Mouse (Mus musculus) liver, postnatal 0 days (tissue): Measurements from ENCODE around the gene Meis2. TPM values are rescaled to one million over a fixed set of nuclear protein-coding genes. Genes with fewer than 3 reads are reported as not detected.
A peak's percentile ranks its signal among the peaks of the same experiment; 100 is the strongest.

Experiments
- ATAC-seq: fragments of 200-750 bp; cut with Nextera tagmentation; 2 replicates; pipeline ENCODE4 v1.8.0; 2017; ENCODE audit warnings: mild to moderate bottlenecking, moderate library complexity
- DNase-seq: peaks from one replicate; pipeline ENCODE4 v3.0.0-alpha.2; 2016
- H3K27ac ChIP-seq: fragments of 300-500 bp; sonication (generic); 2 replicates; pipeline ENCODE4 v1.5.1; 2014; ENCODE audit warnings: antibody characterized with exemption, moderate library complexity, mild to moderate bottlenecking, low read depth
- H3K27me3 ChIP-seq: fragments of 300-500 bp; sonication (generic); 2 replicates; pipeline ENCODE4 v1.6.1; 2014; ENCODE audit warnings: low read length, control low read depth, mixed read lengths; ENCODE audit not compliant: insufficient read depth
- H3K36me3 ChIP-seq: fragments of 300-500 bp; sonication (generic); replicated peaks from 2 replicates; pipeline ENCODE4 v1.6.1; 2014; ENCODE audit warnings: mild to moderate bottlenecking, control low read depth, low read length, moderate library complexity, mixed read lengths; ENCODE audit not compliant: insufficient read depth
- H3K4me1 ChIP-seq: fragments of 300-500 bp; sonication (generic); 2 replicates; pipeline ENCODE4 v1.6.1; 2014; ENCODE audit warnings: antibody characterized with exemption, mild to moderate bottlenecking, control low read depth; ENCODE audit not compliant: insufficient read depth
- H3K4me2 ChIP-seq: fragments of 300-500 bp; sonication (generic); 2 replicates; pipeline ENCODE4 v1.6.1; 2014; ENCODE audit warnings: low read depth, mild to moderate bottlenecking, low read length, moderate library complexity, mixed read lengths
- H3K4me3 ChIP-seq: fragments of 300-500 bp; sonication (generic); 2 replicates; pipeline ENCODE4 v1.5.1; 2014; ENCODE audit warnings: low read depth, low read length
- H3K9ac ChIP-seq: fragments of 300-500 bp; sonication (generic); replicated peaks from 2 replicates; pipeline ENCODE4 v1.6.1; 2014; ENCODE audit warnings: mild to moderate bottlenecking, moderate library complexity
- H3K9me3 ChIP-seq: fragments of 300-500 bp; sonication (generic); 2 replicates; pipeline ENCODE4 v1.6.1; 2016; ENCODE audit warnings: mild to moderate bottlenecking, control low read depth, low read length, mixed read lengths
- CTCF ChIP-seq: sonication (generic); IDR thresholded peaks from 2 replicates; pipeline ENCODE4 v1.5.1; 2016; ENCODE audit warnings: antibody characterized with exemption, low read depth
- EP300 ChIP-seq: IDR thresholded peaks from 2 replicates; pipeline ENCODE4 v1.6.1; 2016; ENCODE audit warnings: antibody characterized with exemption, low read depth, mild to moderate bottlenecking
- WGBS: fragments of 180-500 bp; shearing (Covaris S2); extraction: QIAGEN DNeasy Blood & Tissue Kit; methylation state at CpG from one replicate; pipeline ENCODE4 v1.1.7; 2014; ENCODE audit not compliant: insufficient replicate concordance; 5-methylcytosine and 5-hydroxymethylcytosine counted together
- polyA plus RNA-seq: library from polyadenylated mRNA; unstranded; fragments of >200 nt; fragmentation: Nextera tagmentation; extraction: Ambion mirVana; gene quantifications from 2 replicates; pipeline ENCODE4 v1.2.1, GENCODE M21; 2015

The Meis2 gene
- polyA plus RNA-seq, 1 experiment from 2014 or later, result 2.0 TPM

GRCm38 (mm10) chr2:115901007-115901406, 164.6 kb downstream of the Meis2 start:
- no peaks in the 10 kb centered on the region for H3K9me3 ChIP-seq
- ATAC-seq, result no peak
- no peak overlapping the region for H3K4me2 ChIP-seq
- DNase-seq, result no peak
- no peaks in the 10 kb centered on the region for H3K4me1 ChIP-seq
- no peaks in the 10 kb centered on the region for H3K36me3 ChIP-seq
- H3K9ac ChIP-seq, result no peak overlapping the region
- no peak overlapping the region for H3K4me3 ChIP-seq
- no peak overlapping the region for H3K27ac ChIP-seq
- 79% methylated on average over 6 of the region's 6 CpGs for WGBS
- H3K27me3 ChIP-seq, result no peaks in the 10 kb centered on the region
- TF ChIP-seq EP300 (no peak), CTCF (no peak)

GRCm38 (mm10) chr2:115897559-115897958, 168.1 kb downstream of the Meis2 start:
- H3K27me3 ChIP-seq, result no peaks in the 10 kb centered on the region
- no peak overlapping the region for H3K9ac ChIP-seq
- DNase-seq, result no peak
- no peak overlapping the region for H3K4me3 ChIP-seq
- TF ChIP-seq CTCF (no peak), EP300 (no peak)
- H3K4me2 ChIP-seq, result no peak overlapping the region
- WGBS, result 75% methylated on average over 5 of the region's 5 CpGs
- no peak for ATAC-seq
- no peaks in the 10 kb centered on the region; the same call in 1 of the 2 replicates for H3K4me1 ChIP-seq
- H3K27ac ChIP-seq, result no peak overlapping the region
- H3K9me3 ChIP-seq, result no peaks in the 10 kb centered on the region
- H3K36me3 ChIP-seq, result no peaks in the 10 kb centered on the region

GRCm38 (mm10) chr2:115897001-115897400, 168.6 kb downstream of the Meis2 start:
- H3K4me2 ChIP-seq, result no peak overlapping the region
- no peak for TF ChIP-seq CTCF
- WGBS, result 42% methylated on average over 2 of the region's 2 CpGs
- no peak overlapping the region for H3K4me3 ChIP-seq
- H3K4me1 ChIP-seq, result no peaks in the 10 kb centered on the region; the same call in 1 of the 2 replicates
- no peaks in the 10 kb centered on the region for H3K27me3 ChIP-seq
- DNase-seq (no peak), ATAC-seq (no peak)
- no peak overlapping the region for H3K27ac ChIP-seq
- H3K36me3 ChIP-seq, result no peaks in the 10 kb centered on the region
- H3K9me3 ChIP-seq, result no peaks in the 10 kb centered on the region
- H3K9ac ChIP-seq, result no peak overlapping the region

GRCm38 (mm10) chr2:115895717-115896116, 169.9 kb downstream of the Meis2 start:
- H3K36me3 ChIP-seq, result no peaks in the 10 kb centered on the region
- H3K4me2 ChIP-seq, result no peak overlapping the region
- TF ChIP-seq EP300, result no peak
- no peak for TF ChIP-seq CTCF
- no peaks in the 10 kb centered on the region for H3K27me3 ChIP-seq
- no peak overlapping the region for H3K27ac ChIP-seq
- no peak for ATAC-seq
- no peak overlapping the region for H3K4me3 ChIP-seq
- 77% methylated on average over 3 of the region's 3 CpGs for WGBS
- H3K9me3 ChIP-seq, result no peaks in the 10 kb centered on the region
- no peak overlapping the region for H3K9ac ChIP-seq
- H3K4me1 ChIP-seq, result peaks cover 3% of the 10 kb centered on the region
- DNase-seq, result peak; percentile 30

GRCm38 (mm10) chr2:115895256-115895655, 170.4 kb downstream of the Meis2 start:
- no peak for DNase-seq
- Histone ChIP-seq H3K9me3 (no peaks in the 10 kb centered on the region), H3K36me3 (no peaks in the 10 kb centered on the region), H3K27me3 (no peaks in the 10 kb centered on the region), H3K4me1 (peaks cover 8% of the 10 kb centered on the region), H3K4me2 (no peak overlapping the region), H3K9ac (no peak overlapping the region), H3K4me3 (no peak overlapping the region), H3K27ac (no peak overlapping the region)
- WGBS, result 79% methylated on average over 2 of the region's 2 CpGs
- no peak for TF ChIP-seq EP300
- no peak for TF ChIP-seq CTCF
- no peak for ATAC-seq

- no peak for DNase-seq
- H3K4me3 ChIP-seq, result no peak overlapping the region
- H3K4me2 ChIP-seq, result no peak overlapping the region
- no peak overlapping the region for H3K27ac ChIP-seq
- H3K36me3 ChIP-seq, result no peaks in the 10 kb centered on the region
- WGBS, result 84% methylated on average over 6 of the region's 6 CpGs
- H3K9ac ChIP-seq, result no peak overlapping the region
- ATAC-seq, result no peak
- TF ChIP-seq CTCF (no peak), EP300 (no peak)
- no peaks in the 10 kb centered on the region for H3K27me3 ChIP-seq
- H3K9me3 ChIP-seq, result no peaks in the 10 kb centered on the region
- H3K4me1 ChIP-seq, result peaks cover 19% of the 10 kb centered on the region
These were observed 172.5 kb downstream of the Meis2 start for GRCm38 (mm10) chr2:115893113-115893512.

GRCm38 (mm10) chr2:115890715-115891114, 174.9 kb downstream of the Meis2 start:
- no peak overlapping the region for H3K27ac ChIP-seq
- no peaks in the 10 kb centered on the region for H3K27me3 ChIP-seq
- WGBS, result 32% methylated on average over 2 of the region's 2 CpGs
- ATAC-seq (no peak), DNase-seq (no peak)
- no peak for TF ChIP-seq CTCF
- TF ChIP-seq EP300, result no peak
- no peaks in the 10 kb centered on the region for H3K9me3 ChIP-seq
- H3K36me3 ChIP-seq, result no peaks in the 10 kb centered on the region
- H3K4me2 ChIP-seq, result no peak overlapping the region
- H3K9ac ChIP-seq, result no peak overlapping the region
- H3K4me3 ChIP-seq, result no peak overlapping the region
- peaks cover 19% of the 10 kb centered on the region for H3K4me1 ChIP-seq
